Mouse (Mus musculus) erythroblast, embryonic 14.5 days (primary cell): Measurements from ENCODE around the gene Sh2d4b.

Experiments
- GATA1 ChIP-seq: IDR thresholded peaks from 2 replicates; pipeline ENCODE4 v1.6.1; 2012; ENCODE audit warnings: low read length, inconsistent platforms, mixed read lengths
- TAL1 ChIP-seq: IDR thresholded peaks from 3 replicates; pipeline ENCODE4 v1.6.1; 2012; ENCODE audit warnings: low read length, inconsistent platforms, mixed read lengths

GRCm38 (mm10) chr14:40937052-40937451 is 44.0 kb upstream of the Sh2d4b start:
- no peak for TF ChIP-seq GATA1
- no peak for TF ChIP-seq TAL1
